Mouse (Mus musculus): Measurements from ENCODE around the gene Jmjd1c.

Jmjd1c gene

DNA sequence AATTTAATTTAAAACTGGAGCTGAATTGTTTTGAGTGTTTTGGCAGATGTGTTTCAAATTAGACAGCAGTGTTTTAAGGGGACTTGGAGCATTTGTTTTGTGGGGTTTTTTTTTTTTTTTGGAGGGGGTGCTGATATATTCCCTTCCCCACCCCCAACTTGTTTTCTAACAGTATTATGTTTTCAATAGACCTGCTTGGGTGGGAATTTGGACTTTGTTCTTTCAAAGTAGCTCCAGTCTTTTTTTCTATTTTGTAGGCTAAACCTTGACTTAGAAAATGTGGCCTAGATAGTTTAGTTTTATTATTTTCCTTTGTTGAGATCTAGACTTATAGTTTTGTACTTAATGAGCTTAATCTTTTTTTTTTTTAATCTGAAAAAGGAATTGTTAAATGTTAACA, 90.6 kb downstream of the Jmjd1c start:
- DNase-seq (ENCODE audit: extremely low spot score, low read depth, low spot score): no peak

GRCm38 (mm10) chr10:67187001-67187453, 91.1 kb downstream of the Jmjd1c start:
- DNase-seq (ENCODE audit: extremely low spot score, low read depth, low spot score): no peak

GRCm38 (mm10) chr10:67187952-67188351, 92.0 kb downstream of the Jmjd1c start:
- no peak for DNase-seq (ENCODE audit: extremely low spot score, low read depth, low spot score)

GRCm38 (mm10) chr10:67189057-67189456, 93.1 kb downstream of the Jmjd1c start:
- no peak for DNase-seq (ENCODE audit: extremely low spot score, low read depth, low spot score)

- no peak for DNase-seq (ENCODE audit: extremely low spot score, low read depth, low spot score)
Observed at GRCm38 (mm10) chr10:67190261-67190660, 94.3 kb downstream of the Jmjd1c start.

- no peak for DNase-seq (ENCODE audit: extremely low spot score, low read depth, low spot score)
Observed at GRCm38 (mm10) chr10:67192366-67192765, 96.4 kb downstream of the Jmjd1c start.

DNA sequence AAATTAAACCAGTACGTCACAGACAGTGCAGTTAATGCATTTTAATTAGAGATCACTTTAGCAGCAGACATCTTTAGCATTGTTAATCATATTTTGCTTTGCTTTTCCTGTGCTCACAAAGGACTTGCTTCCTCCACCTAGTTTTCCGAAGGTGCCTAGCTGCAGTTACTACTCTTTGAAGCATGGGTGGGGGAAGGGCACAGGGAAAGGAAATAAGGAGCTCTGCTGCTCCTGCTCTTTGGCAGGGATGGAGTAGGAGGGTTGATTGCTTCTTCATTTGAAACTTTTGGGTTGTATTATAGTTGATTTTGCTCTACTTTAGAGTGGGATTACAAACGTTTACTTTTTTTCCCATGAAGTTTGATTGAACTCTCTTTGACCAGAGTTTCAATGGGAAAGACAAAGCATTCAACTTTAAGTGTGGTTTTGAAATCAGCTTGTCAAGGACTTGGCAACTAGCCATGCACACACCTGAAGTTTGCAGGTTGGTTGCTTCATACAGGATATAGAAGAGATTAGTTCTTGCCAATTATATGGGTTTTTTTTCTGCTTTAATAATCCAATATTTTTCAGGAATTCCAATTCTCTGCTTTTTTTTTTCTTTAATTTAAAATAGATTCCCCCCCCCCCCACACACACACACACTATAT, 97.2 kb downstream of the Jmjd1c start:
- no peak for DNase-seq (ENCODE audit: extremely low spot score, low read depth, low spot score)

DNA sequence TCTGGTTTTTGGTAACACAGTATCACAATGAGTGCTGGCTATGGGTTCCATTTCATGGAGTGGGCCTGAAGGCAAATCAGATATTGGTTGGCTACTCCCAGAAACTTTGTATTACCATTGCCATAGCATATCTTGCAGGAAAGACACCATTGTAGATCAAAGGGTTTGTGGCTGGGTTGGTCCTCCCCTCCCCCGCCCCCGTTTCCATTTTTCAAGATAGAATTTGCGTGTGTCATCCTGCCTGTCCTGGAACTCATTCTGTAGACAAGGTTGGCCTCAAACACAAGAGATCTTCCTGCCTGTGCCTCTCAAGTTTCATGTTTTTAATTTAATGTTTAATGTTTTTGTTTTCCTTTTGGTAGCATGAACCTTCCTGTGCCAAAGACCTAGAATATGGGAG, 98.1 kb downstream of the Jmjd1c start:
- no peak for DNase-seq (ENCODE audit: extremely low spot score, low read depth, low spot score)

- no peak for DNase-seq (ENCODE audit: extremely low spot score, low read depth, low spot score)
Observed at GRCm38 (mm10) chr10:67195671-67196070, 99.7 kb downstream of the Jmjd1c start.

DNA sequence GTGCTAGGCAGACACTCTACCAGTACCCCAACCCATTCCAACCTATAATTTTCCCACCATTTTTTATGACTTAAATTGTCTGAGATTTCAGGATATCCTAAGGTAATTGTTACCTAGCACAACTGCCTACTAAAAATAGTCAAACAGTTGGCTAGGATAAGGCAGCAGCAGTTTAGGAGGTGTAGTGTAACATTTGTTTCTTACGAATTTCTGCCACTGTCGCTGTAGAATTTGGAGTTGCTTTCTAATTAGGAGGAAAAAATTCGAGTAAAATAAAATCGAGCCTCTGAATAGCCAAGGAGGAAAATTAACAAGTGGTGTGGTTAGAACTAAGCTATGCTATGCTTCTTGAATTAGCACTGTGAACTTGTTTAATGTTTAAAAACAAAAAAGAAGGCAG, 101.3 kb downstream of the Jmjd1c start:
- DNase-seq (ENCODE audit: extremely low spot score, low read depth, low spot score): no peak

GRCm38 (mm10) chr10:67197829-67198228, 101.9 kb downstream of the Jmjd1c start:
- no peak for DNase-seq (ENCODE audit: extremely low spot score, low read depth, low spot score)

DNA sequence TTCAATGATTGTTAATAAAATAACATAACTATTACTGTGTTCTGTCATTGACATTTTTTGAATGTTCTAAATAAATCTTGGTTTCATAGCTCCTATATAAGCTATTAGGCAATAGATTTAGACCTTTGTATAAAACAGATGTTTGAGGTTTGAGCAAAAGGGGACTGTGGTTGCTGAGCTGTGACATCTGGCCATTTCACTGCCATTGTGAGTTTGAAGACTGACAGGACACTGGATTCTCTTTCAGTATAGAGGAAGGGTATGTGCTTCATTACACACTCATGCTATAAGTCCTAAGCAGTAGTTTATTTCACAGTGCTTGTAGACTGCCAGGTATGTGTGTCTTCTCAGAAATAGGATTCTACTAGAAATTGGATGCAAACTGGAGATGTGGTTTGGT, 105.8 kb downstream of the Jmjd1c start:
- DNase-seq (ENCODE audit: extremely low spot score, low read depth, low spot score): no peak

DNA sequence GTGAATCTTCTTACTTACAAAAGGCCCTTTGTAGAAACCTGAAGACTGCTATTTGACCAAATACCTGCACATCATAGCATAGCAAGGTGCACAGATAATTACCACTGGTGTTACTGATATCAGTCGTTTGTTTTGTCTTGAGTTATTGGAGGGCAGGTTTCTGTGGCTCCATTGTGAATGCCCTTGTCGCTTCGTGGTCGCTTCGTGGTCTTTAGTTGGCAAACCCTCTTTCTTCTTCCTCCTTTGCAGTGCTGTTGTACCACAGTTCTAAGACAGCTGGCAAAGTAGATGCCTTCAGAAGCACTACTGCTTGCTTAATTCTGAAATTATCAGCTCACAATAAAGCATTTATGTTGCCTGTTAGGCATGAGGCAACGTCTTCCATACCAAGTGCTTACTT, 106.5 kb downstream of the Jmjd1c start:
- no peak for DNase-seq (ENCODE audit: extremely low spot score, low read depth, low spot score)

DNA sequence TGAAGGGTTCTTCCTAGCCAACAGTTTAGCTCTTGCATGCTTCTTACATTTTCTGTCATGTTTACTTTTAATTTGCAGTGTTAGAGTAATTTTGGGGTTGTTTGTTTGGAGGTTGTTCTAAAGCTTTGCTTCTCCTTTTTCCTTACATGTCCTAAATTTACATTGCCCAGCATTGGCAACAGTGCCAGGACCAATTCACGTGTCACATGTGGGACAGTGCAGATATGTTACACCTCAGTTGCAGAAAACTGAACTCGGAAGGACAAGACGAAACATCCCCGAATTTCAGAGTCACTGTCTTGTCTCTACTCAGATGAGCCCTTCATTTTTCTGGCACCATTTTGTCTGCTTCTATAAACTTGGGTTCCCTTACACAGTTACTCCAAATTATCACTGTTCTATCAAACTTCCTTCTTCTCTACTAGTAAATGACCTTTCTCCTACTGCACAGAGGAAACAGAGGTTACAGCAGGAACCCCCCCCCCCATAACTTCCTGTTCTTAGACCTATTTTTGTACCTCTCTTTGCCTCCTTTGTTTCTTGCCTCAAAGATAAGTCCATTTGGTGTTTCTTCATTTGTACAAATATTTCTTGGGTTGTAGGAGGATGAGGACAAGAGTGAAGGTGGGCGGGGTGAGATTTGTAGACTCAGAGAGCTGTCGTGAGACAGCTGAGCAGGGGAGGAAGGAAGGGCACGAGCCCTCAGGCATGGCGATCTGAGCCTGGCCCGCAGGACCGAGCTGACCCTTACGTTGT, 108.9 kb downstream of the Jmjd1c start:
- DNase-seq (ENCODE audit: extremely low spot score, low read depth, low spot score): no peak

DNA sequence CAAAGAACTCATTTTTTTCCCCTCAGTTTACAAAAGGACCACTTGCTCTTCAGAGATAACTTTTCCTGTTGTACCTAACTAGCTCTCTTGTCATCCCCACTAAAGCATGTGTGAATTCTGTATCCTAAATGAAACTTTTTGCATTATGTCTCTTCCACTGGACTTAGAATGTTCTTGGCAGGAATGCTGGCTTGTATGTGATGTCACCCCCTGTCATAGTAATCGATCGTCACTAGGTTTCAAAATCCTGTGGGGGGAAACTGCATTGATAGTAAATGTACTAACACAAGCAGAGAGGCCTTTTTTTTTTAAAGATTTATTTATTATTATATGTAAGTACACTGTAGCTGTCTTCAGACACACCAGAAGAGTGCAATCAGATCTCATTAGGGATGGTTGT, 112.0 kb downstream of the Jmjd1c start:
- DNase-seq (ENCODE audit: extremely low spot score, low read depth, low spot score): no peak

- no peak for DNase-seq (ENCODE audit: extremely low spot score, low read depth, low spot score)
Observed at GRCm38 (mm10) chr10:67209916-67210675, 114.2 kb downstream of the Jmjd1c start.

DNA sequence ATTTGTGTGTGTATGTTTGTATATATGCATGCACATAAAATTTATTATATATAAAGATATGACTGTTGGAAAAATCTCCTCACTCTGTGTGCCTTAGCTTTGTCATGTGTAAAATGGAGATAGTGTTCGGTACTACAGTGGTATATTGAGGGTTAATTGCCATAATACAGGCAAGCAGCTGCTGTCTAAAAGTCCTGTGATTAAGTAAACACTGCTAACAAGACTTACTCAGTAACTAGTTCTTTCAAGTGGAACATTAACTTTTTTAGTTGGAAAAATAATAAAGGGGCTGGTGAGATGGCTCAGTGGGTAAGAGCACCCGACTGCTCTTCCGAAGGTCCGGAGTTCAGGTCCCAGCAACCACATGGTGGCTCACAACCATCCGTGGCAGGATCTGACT, 116.1 kb downstream of the Jmjd1c start:
- no peak for DNase-seq (ENCODE audit: extremely low spot score, low read depth, low spot score)

GRCm38 (mm10) chr10:67213720-67214119, 117.8 kb downstream of the Jmjd1c start:
- no peak for DNase-seq (ENCODE audit: extremely low spot score, low read depth, low spot score)

GRCm38 (mm10) chr10:67215133-67215532, 119.2 kb downstream of the Jmjd1c start:
- DNase-seq (ENCODE audit: extremely low spot score, low read depth, low spot score): no peak

DNA sequence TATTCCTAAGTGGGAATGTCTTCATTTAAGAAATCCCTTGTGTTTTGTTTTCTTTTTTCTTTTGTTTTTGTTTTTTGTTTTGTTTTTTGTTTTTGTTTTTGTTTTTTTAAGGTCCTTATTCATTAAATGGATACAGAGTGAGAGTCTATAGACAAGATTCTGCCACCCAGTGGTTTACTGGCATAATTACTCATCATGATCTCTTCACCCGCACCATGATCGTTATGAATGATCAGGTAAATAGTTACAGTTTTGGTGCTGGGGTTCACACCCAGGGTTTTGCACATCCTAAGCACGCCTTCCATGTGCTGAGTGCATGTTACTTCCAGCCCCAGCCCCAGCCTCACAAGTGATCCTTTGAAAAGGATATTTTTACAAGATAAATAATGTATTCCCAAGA, 120.9 kb downstream of the Jmjd1c start:
- DNase-seq (ENCODE audit: extremely low spot score, low read depth, low spot score): no peak

- no peak for DNase-seq (ENCODE audit: extremely low spot score, low read depth, low spot score)
Observed at GRCm38 (mm10) chr10:67218873-67219565, 123.1 kb downstream of the Jmjd1c start.

Data from hindlimb bud, embryonic 11.5 days (tissue).